Mouse (Mus musculus) embryonic facial prominence, embryonic 10.5 days (tissue): ENCODE measurements around the gene Gucy2e. TPM values are rescaled to one million over a fixed set of nuclear protein-coding genes. Genes with fewer than 3 reads are reported as not detected.
A peak's percentile ranks its signal among the peaks of the same experiment; 100 is the strongest.

Experiments
- DNase-seq: peaks from one replicate; pipeline ENCODE4 v3.0.0-alpha.2; 2017; ENCODE audit warnings: low spot score
- H3K27ac ChIP-seq: fragments of 300-500 bp; sonication (generic); replicated peaks from 2 replicates; pipeline ENCODE4 v1.5.1; 2016; ENCODE audit warnings: mild to moderate bottlenecking
- H3K27me3 ChIP-seq: fragments of 300-500 bp; sonication (generic); replicated peaks from 2 replicates; pipeline ENCODE4 v1.6.1; 2016; ENCODE audit warnings: low read depth, mild to moderate bottlenecking; ENCODE audit not compliant: poor library complexity, severe bottlenecking
- H3K36me3 ChIP-seq: fragments of 300-500 bp; sonication (generic); replicated peaks from 2 replicates; pipeline ENCODE4 v1.6.1; 2016; ENCODE audit warnings: mild to moderate bottlenecking, moderate library complexity
- H3K4me1 ChIP-seq: fragments of 300-500 bp; sonication (generic); 2 replicates; pipeline ENCODE4 v1.6.1; 2016
- H3K4me3 ChIP-seq: fragments of 300-500 bp; sonication (generic); 2 replicates; pipeline ENCODE4 v1.5.1; 2016; ENCODE audit warnings: mild to moderate bottlenecking, moderate library complexity
- H3K9me3 ChIP-seq: fragments of 300-500 bp; sonication (generic); 2 replicates; pipeline ENCODE4 v1.6.1; 2016; ENCODE audit warnings: mild to moderate bottlenecking
- WGBS: fragments of 180-500 bp; shearing (Covaris S2); methylation state at CpG from one replicate; pipeline ENCODE4 v1.1.7; 2016; 5-methylcytosine and 5-hydroxymethylcytosine counted together
- polyA plus RNA-seq: library from polyadenylated mRNA; unstranded; fragments of >200 nt; fragmentation: Nextera tagmentation; extraction: Ambion mirVana; gene quantifications from 2 replicates; pipeline ENCODE4 v1.2.1, GENCODE M21; 2016

The Gucy2e gene
- polyA plus RNA-seq, 1 experiment from 2014 or later: not detected

GRCm38 (mm10) chr11:69257807-69258206, 21.0 kb upstream of the Gucy2e start:
- no peak for DNase-seq

GRCm38 (mm10) chr11:69257072-69257471, 20.2 kb upstream of the Gucy2e start:
- Histone ChIP-seq H3K27ac (no peak overlapping the region), H3K27me3 (no peaks in the 10 kb centered on the region), H3K4me1 (peaks cover 14% of the 10 kb centered on the region), H3K36me3 (no peaks in the 10 kb centered on the region), H3K9me3 (no peaks in the 10 kb centered on the region), H3K4me3 (no peak overlapping the region)
- no peak for DNase-seq
- 66% methylated on average over 2 of the region's 2 CpGs for WGBS

More at GRCm38 (mm10) chr11:69257807-69258206, 21.0 kb upstream of the Gucy2e start:
- no peaks in the 10 kb centered on the region for H3K36me3 ChIP-seq
- 50% methylated on average over 4 of the region's 4 CpGs for WGBS
- no peak overlapping the region for H3K27ac ChIP-seq
- H3K27me3 ChIP-seq: no peaks in the 10 kb centered on the region
- H3K9me3 ChIP-seq: no peaks in the 10 kb centered on the region
- no peak overlapping the region for H3K4me3 ChIP-seq
- H3K4me1 ChIP-seq: peaks cover 12% of the 10 kb centered on the region

DNA sequence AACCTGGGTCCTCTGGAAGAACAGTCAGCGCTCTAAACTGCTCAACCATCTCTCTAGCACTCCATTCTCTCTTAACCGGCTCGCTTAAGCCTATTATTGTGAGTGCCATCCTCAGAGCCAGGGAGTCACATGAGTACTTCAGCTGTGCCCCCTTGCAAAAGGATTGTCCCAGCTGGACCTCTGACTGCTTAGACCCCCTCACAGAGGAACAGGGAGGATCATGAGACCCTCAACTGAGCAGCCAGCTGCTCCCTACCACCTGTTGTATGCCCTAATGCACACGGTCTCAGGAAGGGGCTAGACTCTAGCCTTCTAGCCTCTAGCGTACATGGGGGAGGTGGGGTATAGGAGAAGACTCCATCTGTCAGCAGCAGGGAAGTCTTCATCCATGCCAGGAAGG, 18.0 kb upstream of the Gucy2e start:
- WGBS: 78% methylated on average over 5 of the region's 5 CpGs
- H3K27me3 ChIP-seq: no peaks in the 10 kb centered on the region
- peaks cover 21% of the 10 kb centered on the region for H3K4me1 ChIP-seq
- H3K27ac ChIP-seq: no peak overlapping the region
- H3K4me3 ChIP-seq: no peak overlapping the region
- H3K36me3 ChIP-seq: no peaks in the 10 kb centered on the region
- H3K9me3 ChIP-seq: no peaks in the 10 kb centered on the region
- DNase-seq: no peak

- Histone ChIP-seq H3K27ac (no peak overlapping the region), H3K27me3 (0 out of 2 replicates have a peak, but pooled peaks cover under 1% of the 10 kb centered on the region), H3K4me1 (peaks cover 18% of the 10 kb centered on the region), H3K9me3 (no peaks in the 10 kb centered on the region), H3K36me3 (no peaks in the 10 kb centered on the region), H3K4me3 (no peak overlapping the region)
- WGBS: 55% methylated on average over 9 of the region's 9 CpGs
- no peak for DNase-seq
Measured at GRCm38 (mm10) chr11:69253131-69253530, 16.3 kb upstream of the Gucy2e start.

- Histone ChIP-seq H3K27me3 (0 out of 2 replicates have a peak, but pooled peaks cover 5% of the 10 kb centered on the region), H3K4me1 (peaks cover 18% of the 10 kb centered on the region), H3K27ac (no peak overlapping the region), H3K4me3 (no peak overlapping the region), H3K9me3 (no peaks in the 10 kb centered on the region), H3K36me3 (no peaks in the 10 kb centered on the region)
- 63% methylated on average over 7 of the region's 7 CpGs for WGBS
- DNase-seq: no peak
Measured at GRCm38 (mm10) chr11:69251953-69252352, 15.1 kb upstream of the Gucy2e start.

DNA sequence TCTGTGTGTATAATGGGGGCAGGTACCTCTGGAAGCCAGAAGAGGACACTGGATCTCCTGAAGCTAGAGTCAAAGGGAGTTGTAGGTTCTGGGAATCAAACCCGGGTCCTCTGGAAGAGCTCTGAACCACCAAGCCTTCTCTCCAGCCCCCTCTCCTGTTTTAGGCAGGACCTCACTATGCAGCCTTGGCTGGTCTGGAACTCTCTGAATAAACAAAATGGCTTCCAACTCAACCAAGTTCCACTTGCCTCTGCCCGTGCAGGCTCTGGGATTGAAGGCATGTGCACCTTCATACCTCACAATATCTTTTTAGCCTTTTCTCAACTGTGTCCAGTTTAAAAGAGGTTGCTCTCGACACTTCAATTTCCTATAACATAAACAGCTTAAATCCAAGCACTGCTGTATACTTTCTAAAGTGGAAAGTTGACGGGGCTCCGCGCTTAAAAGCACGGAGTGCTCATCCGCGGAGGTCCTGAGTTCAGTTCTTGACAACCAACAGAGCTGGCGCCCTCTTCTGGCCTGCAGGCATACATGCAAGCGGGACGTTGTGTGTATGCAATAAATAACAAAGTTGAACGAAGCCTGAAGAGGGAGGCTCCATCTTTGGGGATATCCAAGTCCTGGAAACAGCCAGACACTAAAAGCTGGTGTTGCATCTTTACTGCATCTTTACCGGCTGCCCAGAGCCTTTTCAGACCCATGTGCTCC, 14.5 kb upstream of the Gucy2e start:
- no peak overlapping the region for H3K27ac ChIP-seq
- no peak for DNase-seq
- peaks cover 10% of the 10 kb centered on the region; the same call in 1 of the 2 replicates for H3K27me3 ChIP-seq
- no peaks in the 10 kb centered on the region for H3K9me3 ChIP-seq
- H3K36me3 ChIP-seq: no peaks in the 10 kb centered on the region
- no peak overlapping the region for H3K4me3 ChIP-seq
- peaks cover 18% of the 10 kb centered on the region for H3K4me1 ChIP-seq
- 63% methylated on average over 14 of the region's 14 CpGs for WGBS

- Histone ChIP-seq H3K27me3 (peaks cover 11% of the 10 kb centered on the region; the same call in 1 of the 2 replicates), H3K27ac (no peak overlapping the region), H3K9me3 (no peaks in the 10 kb centered on the region), H3K4me1 (peaks cover 18% of the 10 kb centered on the region), H3K4me3 (no peak overlapping the region), H3K36me3 (no peaks in the 10 kb centered on the region)
- 80% methylated on average over 5 of the region's 5 CpGs for WGBS
- DNase-seq: no peak
Measured at GRCm38 (mm10) chr11:69250106-69250505, 13.3 kb upstream of the Gucy2e start.

DNA sequence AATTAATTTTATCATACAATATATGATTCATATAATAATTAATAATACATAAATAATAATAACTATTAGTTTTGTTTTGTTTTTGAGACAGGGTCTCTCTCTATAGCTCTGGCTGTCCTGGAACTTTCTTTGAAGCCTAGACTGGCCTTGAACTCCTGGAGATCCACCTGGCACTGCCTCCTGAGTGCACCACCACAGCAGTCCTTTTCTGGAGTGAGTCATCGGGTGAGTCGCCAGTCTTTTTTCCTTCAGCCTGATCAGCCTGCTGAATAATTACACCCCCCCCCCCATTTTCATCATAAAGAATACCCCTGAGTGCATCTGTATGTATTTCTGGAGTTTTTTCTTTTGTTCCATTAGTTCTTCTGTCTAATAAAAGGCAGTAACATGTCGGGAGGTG, 12.3 kb upstream of the Gucy2e start:
- no peak for DNase-seq
- 94% methylated on average over 3 of the region's 3 CpGs for WGBS
- Histone ChIP-seq H3K27ac (no peak overlapping the region), H3K36me3 (no peaks in the 10 kb centered on the region), H3K4me1 (peaks cover 18% of the 10 kb centered on the region), H3K4me3 (no peak overlapping the region), H3K9me3 (no peaks in the 10 kb centered on the region), H3K27me3 (peaks cover 11% of the 10 kb centered on the region; the same call in 1 of the 2 replicates)

GRCm38 (mm10) chr11:69245643-69246042, 8.8 kb upstream of the Gucy2e start:
- DNase-seq: no peak
- Histone ChIP-seq H3K4me1 (no peaks in the 10 kb centered on the region), H3K9me3 (no peaks in the 10 kb centered on the region), H3K27me3 (peaks cover 11% of the 10 kb centered on the region; the same call in 1 of the 2 replicates), H3K27ac (no peak overlapping the region), H3K4me3 (no peak overlapping the region), H3K36me3 (no peaks in the 10 kb centered on the region)
- 45% methylated on average over 2 of the region's 2 CpGs for WGBS

DNA sequence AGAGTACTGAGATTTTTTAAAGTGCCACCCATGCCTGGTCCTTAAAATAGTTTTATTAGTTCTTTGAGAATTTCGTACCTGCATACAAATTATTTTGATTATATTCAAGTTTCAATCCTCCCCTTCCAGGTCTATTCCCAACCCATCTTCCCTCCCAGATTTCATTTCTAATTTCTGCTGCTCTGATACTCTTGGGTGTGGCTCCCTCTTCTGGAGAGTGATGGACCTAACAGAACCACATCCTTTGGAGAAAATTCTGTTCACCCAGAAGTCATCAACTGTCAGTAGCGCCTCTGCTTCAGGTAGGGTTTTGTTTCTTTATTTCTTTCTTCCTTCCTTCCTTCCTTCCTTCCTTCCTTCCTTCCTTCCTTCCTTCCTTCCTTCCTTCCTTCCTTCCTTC, 8.1 kb upstream of the Gucy2e start:
- peak; percentile 41 for DNase-seq
- no peak overlapping the region for H3K4me3 ChIP-seq
- no peak overlapping the region for H3K27ac ChIP-seq
- H3K4me1 ChIP-seq: no peaks in the 10 kb centered on the region
- no peaks in the 10 kb centered on the region for H3K9me3 ChIP-seq
- H3K27me3 ChIP-seq: peaks cover 11% of the 10 kb centered on the region; the same call in 1 of the 2 replicates
- WGBS: 27% methylated on average over 2 of the region's 2 CpGs
- H3K36me3 ChIP-seq: no peaks in the 10 kb centered on the region

DNA sequence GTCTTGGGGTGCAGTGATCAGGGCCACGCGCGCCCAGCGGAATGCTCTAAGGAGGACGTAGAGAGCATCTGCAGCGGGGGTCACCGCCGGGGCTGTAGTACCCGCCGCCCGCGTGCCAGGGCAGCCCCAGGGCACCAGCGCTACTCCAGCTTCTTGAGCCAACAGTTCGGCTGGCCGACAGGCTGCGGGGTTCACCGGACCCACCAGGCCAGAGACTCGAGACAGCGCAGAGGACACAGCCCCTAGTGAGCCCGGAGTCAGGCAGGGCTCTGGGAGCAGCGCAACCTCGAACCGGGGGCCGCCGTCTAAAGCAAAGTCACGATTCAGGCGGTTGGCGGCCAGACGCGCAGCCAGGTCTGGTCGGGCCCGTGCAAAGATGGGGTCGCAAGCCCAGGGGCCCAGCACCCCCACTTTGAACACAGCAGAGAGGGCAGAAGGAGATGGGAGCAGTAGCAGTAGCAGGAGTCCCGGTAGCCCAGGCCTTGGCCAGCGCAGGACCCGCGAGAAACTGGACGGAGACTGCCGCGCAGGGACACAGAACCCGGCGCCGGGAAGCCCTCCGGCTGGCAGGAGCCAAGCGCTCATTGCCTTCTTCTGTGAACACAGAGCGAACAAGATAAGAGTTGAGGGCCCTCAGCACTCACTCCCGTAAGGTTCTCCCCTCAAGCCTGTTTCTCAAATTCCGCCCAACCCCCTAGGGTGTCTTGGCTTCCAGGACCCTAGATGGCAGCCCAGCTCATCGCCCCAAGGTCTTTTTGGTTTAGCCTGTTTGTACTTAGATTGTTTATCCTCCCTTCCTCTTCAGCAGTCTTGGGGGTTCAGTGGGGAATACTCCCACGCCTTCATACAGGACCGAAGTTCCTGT, 543 bp downstream of the Gucy2e start:
- Histone ChIP-seq H3K4me1 (peaks cover 26% of the 10 kb centered on the region), H3K27ac (peak overlapping the region; percentile 61), H3K27me3 (peaks cover 71% of the 10 kb centered on the region), H3K36me3 (no peaks in the 10 kb centered on the region), H3K4me3 (peak overlapping the region; percentile 60), H3K9me3 (no peaks in the 10 kb centered on the region)
- peak; percentile 46 for DNase-seq
- 2% methylated on average over 51 of the region's 51 CpGs for WGBS

DNA sequence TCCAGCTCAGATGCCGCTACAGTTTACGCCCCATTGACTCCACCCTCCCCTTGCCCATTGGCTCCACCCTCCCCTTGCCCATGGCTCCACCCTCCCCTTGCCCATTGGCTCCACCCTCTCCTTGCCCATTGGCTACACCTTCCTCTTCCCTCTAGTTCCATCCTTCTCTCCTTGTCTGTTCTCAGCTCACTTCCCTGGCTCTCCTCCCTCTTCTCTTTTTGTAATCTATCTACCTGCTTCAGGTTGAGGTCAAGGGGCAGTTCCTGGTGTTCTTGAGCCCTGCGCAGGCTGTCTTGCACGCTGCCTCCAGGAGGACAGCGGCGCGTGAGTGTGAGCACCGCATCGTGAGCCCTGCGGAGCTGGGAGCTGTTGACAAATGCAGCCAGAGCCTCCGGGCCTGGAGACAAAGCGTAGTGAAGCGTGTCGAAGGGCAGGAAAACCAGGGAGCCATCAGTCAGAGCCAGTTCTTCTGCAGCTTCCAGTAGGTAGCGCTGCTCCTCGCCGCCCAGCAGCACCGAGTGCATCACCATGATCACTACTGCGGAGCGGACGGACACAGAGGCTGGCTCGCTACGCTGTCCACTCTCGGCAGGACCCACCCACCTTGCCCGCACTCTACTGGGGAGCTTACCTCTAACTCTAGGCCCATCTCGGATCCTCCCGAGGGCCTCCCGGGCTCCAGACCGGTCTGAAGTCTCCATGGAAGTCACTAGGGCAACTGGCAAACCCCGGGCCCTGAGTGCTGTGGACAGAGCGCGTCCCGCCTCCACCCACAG, 1.4 kb downstream of the Gucy2e start:
- Histone ChIP-seq H3K4me3 (peak overlapping the region; percentile 60), H3K27ac (peak overlapping the region; percentile 61), H3K36me3 (no peaks in the 10 kb centered on the region), H3K27me3 (peaks cover 71% of the 10 kb centered on the region), H3K9me3 (no peaks in the 10 kb centered on the region), H3K4me1 (peaks cover 26% of the 10 kb centered on the region)
- DNase-seq: peak; percentile 82
- under 1% methylated on average over 33 of the region's 33 CpGs for WGBS
